Comparison of ENCODE assay signal across 25 mouse cellular contexts in genomic region chr2:164465161-164465560, GRCm38 (mm10). TPM values are rescaled to one million over a fixed set of nuclear protein-coding genes. Genes with fewer than 3 reads are reported as not detected.
A peak's percentile ranks its signal among the peaks of the same experiment; 100 is the strongest.
DNase-seq lines count a peak whose midpoint lies in the region; ATAC-seq and TF ChIP-seq lines count a peak whose summit lies in the region.
"Had no signal": no experiment of that assay in that cellular context is flagged by ENCODE, and none has a peak within 500 bp of the region (broad histone marks: within the 10 kb centered on the region; RNA-seq: fewer than 3 reads in every experiment).

No protein-coding gene starts in this region.

- no peak overlapping the region for H3K4me2 ChIP-seq in heart, embryonic 11.5 days
- H3K4me2 ChIP-seq in stomach, postnatal 0 days (replicated peaks; ENCODE audit: low read depth), result no peak overlapping the region
- H3K4me2 ChIP-seq: embryonic facial prominence, embryonic 12.5 days; forebrain, embryonic 13.5 days; forebrain, embryonic 15.5 days had no signal

- H3K27me3 ChIP-seq in heart, embryonic 11.5 days (ENCODE audit: control insufficient read depth, insufficient read depth, low read length), result no peaks in the 10 kb centered on the region
- H3K27me3 ChIP-seq in MEL (ENCODE audit: control insufficient read depth in 1 of 2, insufficient read depth in 2 of 2, low read length in 2 of 2), result no peaks in the 10 kb centered on the region
- H3K27me3 ChIP-seq in stomach, postnatal 0 days (ENCODE audit: control insufficient read depth, insufficient read depth, low read length), result no peaks in the 10 kb centered on the region
- H3K27me3 ChIP-seq: embryonic facial prominence, embryonic 12.5 days; forebrain, embryonic 13.5 days; forebrain, embryonic 15.5 days had no signal

- no peaks in the 10 kb centered on the region for H3K9me3 ChIP-seq in heart, embryonic 11.5 days (replicated peaks; ENCODE audit: control insufficient read depth, low read length)
- no peaks in the 10 kb centered on the region for H3K9me3 ChIP-seq in MEL (replicated peaks; ENCODE audit: insufficient read depth, low read length)
- no peaks in the 10 kb centered on the region for H3K9me3 ChIP-seq in stomach, postnatal 0 days (ENCODE audit: control insufficient read depth, low read length)
- H3K9me3 ChIP-seq: embryonic facial prominence, embryonic 10.5 days; embryonic facial prominence, embryonic 12.5 days; forebrain, embryonic 13.5 days; forebrain, embryonic 15.5 days had no signal

- peaks cover 4% of the 10 kb centered on the region for H3K36me3 ChIP-seq in heart, embryonic 11.5 days (ENCODE audit: control insufficient read depth, insufficient read depth, low read length)
- H3K36me3 ChIP-seq in MEL (ENCODE audit: control insufficient read depth in 1 of 2, insufficient read depth in 2 of 2, low read length in 2 of 2), result peaks cover 0 to 25% of the 10 kb centered on the region in 2 experiments; a peak in 2 of 4 replicates
- peaks cover 7% of the 10 kb centered on the region; the same call in 1 of the 2 replicates for H3K36me3 ChIP-seq in stomach, postnatal 0 days (ENCODE audit: control insufficient read depth, insufficient read depth, low read length)

- H3K4me3 ChIP-seq in heart, embryonic 11.5 days (ENCODE audit: low read depth, low read length), result no peak overlapping the region
- no peak overlapping the region for H3K4me3 ChIP-seq in MEL (ENCODE audit: control insufficient read depth in 1 of 2, insufficient read depth in 1 of 2, low read depth in 2 of 2, low read length in 2 of 2)
- H3K4me3 ChIP-seq in stomach, postnatal 0 days (ENCODE audit: low read depth, low read length), result no peak overlapping the region
- H3K4me3 ChIP-seq: embryonic facial prominence, embryonic 10.5 days; embryonic facial prominence, embryonic 12.5 days; forebrain, embryonic 13.5 days; forebrain, embryonic 15.5 days had no signal

- H3K27ac ChIP-seq in heart, embryonic 11.5 days (ENCODE audit: low read depth, low read length), result no peak overlapping the region
- H3K27ac ChIP-seq in MEL (ENCODE audit: control insufficient read depth, low read depth, low read length), result no peak overlapping the region
- no peak overlapping the region for H3K27ac ChIP-seq in stomach, postnatal 0 days (replicated peaks)
- H3K27ac ChIP-seq: embryonic facial prominence, embryonic 10.5 days; embryonic facial prominence, embryonic 12.5 days; forebrain, embryonic 13.5 days; forebrain, embryonic 15.5 days had no signal

- H3K4me1 ChIP-seq in heart, embryonic 11.5 days (ENCODE audit: control insufficient read depth, insufficient read depth, low read length), result peaks cover 9% of the 10 kb centered on the region
- H3K4me1 ChIP-seq in MEL (ENCODE audit: control insufficient read depth in 1 of 2, insufficient read depth in 2 of 2, low read length in 2 of 2), result peaks cover 15 to 24% of the 10 kb centered on the region in 2 experiments; a peak in 3 of 4 replicates
- no peaks in the 10 kb centered on the region for H3K4me1 ChIP-seq in stomach, postnatal 0 days (replicated peaks; ENCODE audit: control insufficient read depth, insufficient read depth)

- no peak for TF ChIP-seq CTCF in MEL (IDR thresholded peaks at IDR 0.05 in 2 of 3, conservative IDR thresholded peaks at IDR 0.05 in 1 of 3; ENCODE audit: control insufficient read depth in 1 of 3, insufficient read depth in 1 of 3, low read depth in 2 of 3, low read length in 3 of 3, poor library complexity in 1 of 3, severe bottlenecking in 1 of 3)
- TF ChIP-seq CTCF in stomach, postnatal 0 days (IDR thresholded peaks at IDR 0.05; ENCODE audit: low read depth), result no peak

- no peak for TF ChIP-seq POLR2A in MEL (IDR thresholded peaks at IDR 0.05; ENCODE audit: control insufficient read depth in 1 of 2, insufficient read depth in 1 of 2, low read depth in 1 of 2, low read length in 2 of 2, poor library complexity in 1 of 2)

- DNase-seq in heart, adult 11 months, result peak; percentile 82
- DNase-seq in MEL (ENCODE audit: low read depth, low spot score) (no peak), adipocyte (ENCODE audit: low spot score) (peak; percentile 53)
- DNase-seq in stomach, postnatal 0 days (ENCODE audit: low spot score), result no peak
- DNase-seq: adrenal gland, adult 8-10 months; adrenal gland, postnatal 14 days; adrenal gland, postnatal 36 days; B cell, adult 2 months; cerebellum, adult 11 months; cerebellum, adult 18-20 months; cerebellum, adult 8-10 months; cerebellum, adult 9-11 months; cerebellum, postnatal 25 days; forebrain, postnatal 0 days had no signal

- no peak for ATAC-seq in heart, embryonic 11.5 days (replicated peaks; ENCODE audit: insufficient number of reproducible peaks, low FRiP score, low TSS enrichment)
- ATAC-seq in CD4-positive, CD25-positive, alpha-beta regulatory T cell, adult 4 months, result no peak
- ATAC-seq in stomach, postnatal 0 days (ENCODE audit: low FRiP score, low TSS enrichment), result no peak
- ATAC-seq: forebrain, embryonic 13.5 days; forebrain, embryonic 15.5 days; forebrain, postnatal 0 days had no signal

- H3K79me2 ChIP-seq in MEL (ENCODE audit: control insufficient read depth, insufficient read depth, low read length, poor library complexity), result peaks cover 21% of the 10 kb centered on the region

- TF ChIP-seq EP300 in MEL (IDR thresholded peaks at IDR 0.05; ENCODE audit: low read depth in 1 of 2, low read length in 2 of 2), result no peak
- no peak for TF ChIP-seq EP300 in stomach, postnatal 0 days (optimal IDR thresholded peaks at IDR 0.05)

- no peak overlapping the region for H3K9ac ChIP-seq in heart, embryonic 11.5 days (ENCODE audit: low read depth, low read length)
- H3K9ac ChIP-seq in MEL (ENCODE audit: control insufficient read depth, low read depth, low read length, poor library complexity, severe bottlenecking), result no peak overlapping the region
- no peak overlapping the region for H3K9ac ChIP-seq in stomach, postnatal 0 days (ENCODE audit: low read length)
- H3K9ac ChIP-seq: embryonic facial prominence, embryonic 12.5 days; forebrain, embryonic 13.5 days; forebrain, embryonic 15.5 days; forebrain, postnatal 0 days had no signal

- no peak for TF ChIP-seq RAD21 in MEL (IDR thresholded peaks at IDR 0.05; ENCODE audit: low read depth, low read length)

TF ChIP-seq in MEL, 35 proteins besides CTCF, POLR2A, EP300 and RAD21:
- TF ChIP-seq SIN3A (IDR thresholded peaks at IDR 0.05; ENCODE audit: low read length), result 0 out of 2 replicates have a peak, but pooled peaks have one; percentile 15
- no peak for TF ChIP-seq NRF1 (IDR thresholded peaks at IDR 0.05; ENCODE audit: insufficient read depth, low read depth, low read length, poor library complexity, severe bottlenecking)
TF ChIP-seq in MEL: peak in this region for 1.

RNA-seq across cellular contexts. Expression of gene Gm20458, which starts 4.4 kb away (rescaled TPM):
- polyA plus RNA-seq in heart, embryonic 11.5 days (2014; fragmentation: Nextera tagmentation; extraction: Ambion mirVana), result 4.8 and 8.4 TPM in 2 replicates
- total RNA-seq in MEL (2012; rRNA removed), result 1.0 TPM in 1 of 2 replicates, not detected in the other
- polyA plus RNA-seq in MEL (2012; ENCODE audit: insufficient read depth in 1 of 2, insufficient read length in 2 of 2, low read depth in 1 of 2, low replicate concordance in 2 of 2, missing spikeins in 1 of 2), result 10 to 100 TPM in 1 of 2 experiments, not detected in 1; 19.2 TPM
- not detected for polyA plus RNA-seq in CD4-positive, CD25-positive, alpha-beta regulatory T cell, adult 4 months (2017; shearing (Covaris generic))
- 26.9 and 28.1 TPM in 2 replicates for polyA plus RNA-seq in stomach, postnatal 0 days (2015; fragmentation: Nextera tagmentation; extraction: Ambion mirVana)
- total RNA-seq: ES-E14 had no signal

RNA-seq across cellular contexts. Expression of gene Trp53tg5, which starts 8.4 kb away (rescaled TPM):
- polyA plus RNA-seq in heart, embryonic 11.5 days (2014; fragmentation: Nextera tagmentation; extraction: Ambion mirVana), result not detected in 2 replicates
- not detected in 2 replicates for total RNA-seq in MEL (2012; rRNA removed)
- under 1 TPM in 1 of 2 experiments, not detected in 1; 0.13 TPM for polyA plus RNA-seq in MEL (2012; ENCODE audit: insufficient read depth in 1 of 2, insufficient read length in 2 of 2, low read depth in 1 of 2, low replicate concordance in 2 of 2, missing spikeins in 1 of 2)
- polyA plus RNA-seq in CD4-positive, CD25-positive, alpha-beta regulatory T cell, adult 4 months (2017; shearing (Covaris generic)), result not detected
- polyA plus RNA-seq in stomach, postnatal 0 days (2015; fragmentation: Nextera tagmentation; extraction: Ambion mirVana), result not detected in 2 replicates
- total RNA-seq: adrenal gland, adult 18-20 months; adrenal gland, adult 8-10 months; adrenal gland, postnatal 14 days; adrenal gland, postnatal 36 days; forebrain, postnatal 0 days had no signal
- polyA plus RNA-seq: cortical plate, adult 2 months; embryonic facial prominence, embryonic 10.5 days; embryonic facial prominence, embryonic 12.5 days; embryonic facial prominence, embryonic 14.5 days; forebrain, embryonic 11.5 days; forebrain, embryonic 13.5 days; forebrain, embryonic 15.5 days; forebrain, postnatal 0 days had no signal

RNA-seq across cellular contexts. Expression of gene Sys1, which starts 8.4 kb away (rescaled TPM):
- polyA plus RNA-seq in heart, embryonic 11.5 days (2014; fragmentation: Nextera tagmentation; extraction: Ambion mirVana), result 37.0 and 42.3 TPM in 2 replicates
- 94.3 and 96.5 TPM in 2 replicates for total RNA-seq in MEL (2012; rRNA removed)
- polyA plus RNA-seq in MEL (2012; ENCODE audit: insufficient read depth in 1 of 2, insufficient read length in 2 of 2, low read depth in 1 of 2, low replicate concordance in 2 of 2, missing spikeins in 1 of 2), result 10 to 100 TPM in 1 of 2 experiments, not detected in 1; 85.8 TPM
- 10 to 100 TPM in 1 of 2 experiments, 1 to 10 TPM in 1; 8.8 to 15.1 TPM for polyA plus RNA-seq in CD4-positive, CD25-positive, alpha-beta regulatory T cell, adult 4 months (2017; shearing (Covaris generic))
- polyA plus RNA-seq in stomach, postnatal 0 days (2015; fragmentation: Nextera tagmentation; extraction: Ambion mirVana), result 46.9 and 48.6 TPM in 2 replicates

RNA-seq across cellular contexts. Expression of gene Dbndd2, which starts 20.7 kb away (rescaled TPM):
- polyA plus RNA-seq in heart, embryonic 11.5 days (2014; fragmentation: Nextera tagmentation; extraction: Ambion mirVana), result 16.5 and 21.9 TPM in 2 replicates
- total RNA-seq in MEL (2012; rRNA removed), result 11.9 and 13.1 TPM in 2 replicates
- polyA plus RNA-seq in MEL (2012; ENCODE audit: insufficient read depth in 1 of 2, insufficient read length in 2 of 2, low read depth in 1 of 2, low replicate concordance in 2 of 2, missing spikeins in 1 of 2), result 1 to 10 TPM in 1 of 2 experiments, not detected in 1; 6.9 TPM
- polyA plus RNA-seq in CD4-positive, CD25-positive, alpha-beta regulatory T cell, adult 4 months (2017; shearing (Covaris generic)), result 1 to 10 TPM; 3.7 to 4.5 TPM
- polyA plus RNA-seq in stomach, postnatal 0 days (2015; fragmentation: Nextera tagmentation; extraction: Ambion mirVana), result 27.3 and 27.8 TPM in 2 replicates

RNA-seq across cellular contexts. Expression of gene Sdc4, which starts 21.5 kb away (rescaled TPM):
- polyA plus RNA-seq in heart, embryonic 11.5 days (2014; fragmentation: Nextera tagmentation; extraction: Ambion mirVana), result 33.9 and 34.6 TPM in 2 replicates
- not detected in 2 replicates for total RNA-seq in MEL (2012; rRNA removed)
- polyA plus RNA-seq in MEL (2012; ENCODE audit: insufficient read depth in 1 of 2, insufficient read length in 2 of 2, low read depth in 1 of 2, low replicate concordance in 2 of 2, missing spikeins in 1 of 2), result not detected
- polyA plus RNA-seq in CD4-positive, CD25-positive, alpha-beta regulatory T cell, adult 4 months (2017; shearing (Covaris generic)), result 10 to 100 TPM; 69.7 to 93.7 TPM
- polyA plus RNA-seq in stomach, postnatal 0 days (2015; fragmentation: Nextera tagmentation; extraction: Ambion mirVana), result 133 and 143 TPM in 2 replicates

Comparison
In these comparisons a context has a peak if more than half of its experiments do, and no peak if none do; other contexts are left out.
1. DNase-seq: peak in heart, adult 11 months (single experiment) and adipocyte (single experiment); none in MEL (single experiment) and stomach, postnatal 0 days (single experiment).